Mouse (Mus musculus) myocyte (in vitro differentiated cells): ENCODE measurements at regions not wholly inside any gene's neighbourhood (a gene's known extent, or its start where the extent isn't known, plus 50 kb on each side); places are given as distances from the start of the nearest gene placed in this dataset.

ENCODE experiments used
- MYOD1 ChIP-seq, 3 experiments: IDR thresholded peaks; one replicate each; pipeline ENCODE4 v1.6.1; 2011; ENCODE audit warnings: control low read depth in 2 of 3, low read depth in 2 of 3, mild to moderate bottlenecking in 2 of 3, moderate library complexity in 1 of 3; ENCODE audit not compliant: insufficient read length in 2 of 3, control insufficient read depth in 1 of 3
- POLR2A ChIP-seq: IDR thresholded peaks from one replicate; pipeline ENCODE4 v1.6.1; 2011; ENCODE audit warnings: low read depth, mild to moderate bottlenecking, control low read depth, moderate library complexity; ENCODE audit not compliant: insufficient read length
- TCF12 ChIP-seq: IDR thresholded peaks from one replicate; pipeline ENCODE4 v1.6.1; 2011; ENCODE audit warnings: mild to moderate bottlenecking, control low read depth; ENCODE audit not compliant: poor library complexity, insufficient read depth, severe bottlenecking

- TF ChIP-seq TCF12: no peak
- TF ChIP-seq POLR2A: no peak
- no peak for TF ChIP-seq MYOD1 (IDR thresholded peaks at IDR 0.05; ENCODE audit: control insufficient read depth in 1 of 3, insufficient read length in 2 of 3, low read depth in 2 of 3)
These were observed 512.1 kb upstream of the Vrk2 start for GRCm38 (mm10) chr11:27105920-27106319.
